Mouse (Mus musculus) adrenal gland, adult 2 months (tissue): ENCODE data around the gene Dhdh. TPM values are rescaled to one million over a fixed set of nuclear protein-coding genes. Genes with fewer than 3 reads are reported as not detected.
"Not testable (repeated sequence)": the region's sequence is repeated elsewhere in the genome, so short reads cannot be mapped to it uniquely, and the experiment has no call there.

Experiments
- DNase-seq: peaks from one replicate; pipeline ENCODE4 v3.0.0; 2021
- polyA plus RNA-seq: library from polyadenylated mRNA; depleted of rRNA; stranded (reverse); fragments of >200 nt; gene quantifications from 2 replicates; pipeline ENCODE4 v1.2.3, GENCODE M21; 2012
- total RNA-seq, 2 experiments: library from RNA; stranded (reverse); gene quantifications; 2 replicates each; pipeline ENCODE4 v1.2.3; 2021

Dhdh gene
- total and polyA plus RNA-seq, 3 experiments, result 21.4 to 71.1 (median 55.4) TPM

- peak; percentile 63 for DNase-seq
Observed at GRCm38 (mm10) chr7:45475291-45475969, 13.2 kb downstream of the Dhdh start.

- DNase-seq, result peak; percentile 65
Observed at GRCm38 (mm10) chr7:45470869-45471268, 17.7 kb downstream of the Dhdh start.

- peak; percentile 2 for DNase-seq
Observed at GRCm38 (mm10) chr7:45467090-45467670, 21.4 kb downstream of the Dhdh start.

- peak; percentile 96 for DNase-seq
Observed at GRCm38 (mm10) chr7:45466283-45467089, 22.1 kb downstream of the Dhdh start, which contains the start of gene Bax. Gene Bax (minus strand): TSS chr7:45466898.

- DNase-seq, result no peak
Observed at GRCm38 (mm10) chr7:45465549-45465948, 23.1 kb downstream of the Dhdh start.

- no peak for DNase-seq
Observed at GRCm38 (mm10) chr7:45465112-45465511, 23.5 kb downstream of the Dhdh start.

- no peak for DNase-seq
Observed at GRCm38 (mm10) chr7:45463987-45464778, 24.4 kb downstream of the Dhdh start.

- not testable (repeated sequence) for DNase-seq
Observed at GRCm38 (mm10) chr7:45462868-45463267, 25.7 kb downstream of the Dhdh start.

- DNase-seq, result no peak
Observed at GRCm38 (mm10) chr7:45462325-45462724, 26.3 kb downstream of the Dhdh start.

GRCm38 (mm10) chr7:45461781-45462180 lies 26.8 kb downstream of the Dhdh start:
- no peak for DNase-seq

GRCm38 (mm10) chr7:45461326-45461725 lies 27.3 kb downstream of the Dhdh start:
- no peak for DNase-seq

GRCm38 (mm10) chr7:45460860-45461314 lies 27.7 kb downstream of the Dhdh start:
- DNase-seq, result peak; percentile 91

- no peak for DNase-seq
Observed at GRCm38 (mm10) chr7:45460377-45460776, 28.2 kb downstream of the Dhdh start.

- peak; percentile 99 for DNase-seq
Observed at GRCm38 (mm10) chr7:45459564-45460140, 29.0 kb downstream of the Dhdh start, which contains the start of gene Ftl1. Gene Ftl1 (minus strand): TSS chr7:45459884.

GRCm38 (mm10) chr7:45458748-45459563 lies 29.6 kb downstream of the Dhdh start:
- peak; percentile 84 for DNase-seq

- peak; percentile 68 for DNase-seq
Observed at GRCm38 (mm10) chr7:45457204-45458060, 31.2 kb downstream of the Dhdh start.

- DNase-seq, result no peak
Observed at GRCm38 (mm10) chr7:45456721-45457203, 31.8 kb downstream of the Dhdh start.

- no peak for DNase-seq
Observed at GRCm38 (mm10) chr7:45455932-45456696, 32.5 kb downstream of the Dhdh start.

- no peak for DNase-seq
Observed at GRCm38 (mm10) chr7:45454971-45455370, 33.6 kb downstream of the Dhdh start.
